In genomic region chr1:185183591-185184330, GRCm38 (mm10) we compare ENCODE assay signal across 11 mouse cellular contexts. TPM values are rescaled to one million over a fixed set of nuclear protein-coding genes. Genes with fewer than 3 reads are reported as not detected.
DNase-seq lines count a peak whose midpoint lies in the region.
"Had no signal": no experiment of that assay in that cellular context is flagged by ENCODE, and none has a peak within 500 bp of the region (broad histone marks: within the 10 kb centered on the region; RNA-seq: fewer than 3 reads in every experiment).

No protein-coding gene starts in this region.

- DNase-seq in cerebellum, postnatal 14 days = peak; percentile 26 to 42
- no peak for DNase-seq in cerebellum, adult 9-10 months
- DNase-seq in urinary bladder, postnatal 14 days (ENCODE audit: low spot score) = peak; percentile 36
- no peak for DNase-seq in urinary bladder, postnatal 4 days (ENCODE audit: low spot score in 2 of 2)
- peak; percentile 43 for DNase-seq in lung, postnatal 14 days
- DNase-seq in adipocyte (ENCODE audit: low spot score) = no peak
- no peak for DNase-seq in thymus, postnatal 0 days (ENCODE audit: low spot score)
- no peak for DNase-seq in right cerebral cortex, postnatal 4 days
- DNase-seq: cerebellum, adult 18-20 months; heart, postnatal 36 days; liver had no signal

RNA-seq across cellular contexts. Expression of gene Rab3gap2, which starts 20.2 kb away (rescaled TPM):
- polyA plus RNA-seq in thymus, postnatal 0 days (2015; fragmentation: Nextera tagmentation; extraction: Ambion mirVana) = 16.2 and 16.8 TPM in 2 replicates

Comparison
In these comparisons a context has a peak if more than half of its experiments do, and no peak if none do; other contexts are left out.
1. DNase-seq: peak in cerebellum, postnatal 14 days (2 of 2), urinary bladder, postnatal 14 days (single experiment) and lung, postnatal 14 days (single experiment); none in cerebellum, adult 9-10 months (single experiment), urinary bladder, postnatal 4 days (0 of 2), adipocyte (single experiment), thymus, postnatal 0 days (single experiment) and right cerebral cortex, postnatal 4 days (single experiment).